Mouse (Mus musculus) cerebellum, adult (tissue): ENCODE results near the gene Plcxd2.

Experiments used
- ATAC-seq: cut with Nextera tagmentation; 2 replicates; pipeline ENCODE4 v1.9.2; 2017; ENCODE audit warnings: mild to moderate bottlenecking, moderate library complexity, mixed read lengths; ENCODE audit not compliant: insufficient number of reproducible peaks, low FRiP score, low TSS enrichment

Gene Plcxd2

DNA sequence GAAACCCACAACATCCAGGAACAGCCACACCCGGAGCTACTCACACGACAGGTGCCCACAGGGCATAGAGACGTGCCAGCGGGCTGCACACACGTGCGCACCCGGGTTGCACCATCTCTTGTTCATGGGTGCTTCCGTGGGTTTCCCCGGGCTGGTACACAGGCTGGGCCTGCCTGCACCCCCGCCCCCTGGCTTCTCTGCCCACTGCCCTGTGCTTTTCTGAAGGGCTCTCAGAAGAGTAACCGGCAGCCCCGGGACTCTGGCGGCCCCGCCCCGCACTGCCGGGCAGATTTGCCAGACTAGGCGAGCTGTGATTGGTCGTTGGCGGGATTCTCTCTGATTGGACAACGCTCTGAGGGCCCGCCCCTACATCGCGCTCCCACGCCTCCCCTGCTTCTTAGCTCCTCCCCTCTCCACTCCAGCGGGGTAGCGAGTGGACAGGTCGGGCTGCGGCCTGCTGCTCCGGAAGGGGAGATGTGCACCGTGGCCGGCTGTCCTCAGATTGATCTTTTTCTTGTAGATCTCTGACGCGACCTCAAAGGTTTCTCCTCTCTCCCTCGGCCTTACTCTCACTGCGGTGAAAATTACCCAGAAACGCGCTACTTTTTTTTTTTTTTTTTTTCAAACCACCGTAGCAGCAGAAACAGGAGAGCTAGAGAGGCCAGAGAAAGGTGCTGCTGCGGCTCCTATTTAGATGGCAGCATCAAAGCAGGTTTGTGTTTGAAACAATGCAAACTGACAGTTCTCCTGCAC lies at the start of gene Plcxd2:
Plcxd2 (minus strand) TSS at position 66 of the 753 bp plus-strand sequence.
- peak; percentile 97 for ATAC-seq

DNA sequence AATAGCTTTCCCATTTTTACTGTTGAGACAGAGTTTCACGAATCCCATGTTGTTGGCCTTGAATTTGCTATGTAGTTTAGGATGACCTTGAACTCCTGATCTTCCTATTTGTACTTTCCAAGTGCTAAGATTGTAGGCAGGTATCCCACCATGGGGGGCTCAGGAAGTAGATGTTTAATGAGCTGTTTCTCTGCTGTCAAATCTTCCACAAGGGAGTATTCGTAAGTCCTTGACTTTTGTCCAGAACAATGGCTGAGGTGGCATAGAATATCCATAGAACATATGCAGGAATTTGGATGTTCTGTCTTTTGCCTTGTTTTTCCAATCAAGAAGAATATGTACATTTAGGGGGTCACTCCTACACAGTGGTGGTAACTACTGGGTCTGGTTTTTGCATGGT lies 36.9 kb upstream of the Plcxd2 start:
- ATAC-seq: no peak

DNA sequence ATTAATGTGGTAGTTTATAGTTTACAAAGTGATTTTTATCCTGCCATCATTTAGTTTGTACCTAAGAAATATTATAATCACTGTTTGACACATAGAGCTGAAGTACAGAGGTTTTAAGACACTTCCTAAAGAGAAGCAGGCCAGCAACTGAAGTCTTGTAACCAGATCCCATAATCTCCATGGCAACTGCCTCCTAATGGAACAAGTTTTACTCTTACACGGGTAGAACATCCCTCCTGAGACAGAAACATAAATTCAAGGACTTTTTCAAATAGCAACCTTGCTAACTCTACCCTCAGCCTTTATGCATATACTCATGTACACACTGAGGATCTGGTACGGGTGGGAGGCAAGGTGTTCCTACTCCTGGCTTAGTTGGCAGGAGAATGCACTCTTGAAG lies 26.2 kb upstream of the Plcxd2 start:
- no peak for ATAC-seq

DNA sequence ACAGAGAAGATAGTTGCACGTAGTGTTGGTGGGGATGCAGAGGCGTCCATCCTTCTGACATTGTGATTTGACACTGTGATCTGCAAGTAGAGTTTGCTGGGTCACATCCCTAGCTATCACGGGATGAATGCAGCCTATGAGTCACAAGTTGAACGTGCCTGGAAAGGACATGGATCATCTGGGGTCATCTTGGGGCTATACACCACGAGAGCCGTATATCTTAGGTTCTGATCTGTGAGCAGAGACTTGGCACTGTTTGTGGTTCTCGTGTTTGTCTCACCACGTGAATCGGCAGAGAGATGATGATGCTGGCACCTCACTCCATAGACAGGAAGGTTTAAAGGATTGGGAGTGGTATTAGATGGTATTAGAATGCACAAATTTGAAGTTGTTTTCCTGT lies 23.9 kb upstream of the Plcxd2 start:
- ATAC-seq: no peak

DNA sequence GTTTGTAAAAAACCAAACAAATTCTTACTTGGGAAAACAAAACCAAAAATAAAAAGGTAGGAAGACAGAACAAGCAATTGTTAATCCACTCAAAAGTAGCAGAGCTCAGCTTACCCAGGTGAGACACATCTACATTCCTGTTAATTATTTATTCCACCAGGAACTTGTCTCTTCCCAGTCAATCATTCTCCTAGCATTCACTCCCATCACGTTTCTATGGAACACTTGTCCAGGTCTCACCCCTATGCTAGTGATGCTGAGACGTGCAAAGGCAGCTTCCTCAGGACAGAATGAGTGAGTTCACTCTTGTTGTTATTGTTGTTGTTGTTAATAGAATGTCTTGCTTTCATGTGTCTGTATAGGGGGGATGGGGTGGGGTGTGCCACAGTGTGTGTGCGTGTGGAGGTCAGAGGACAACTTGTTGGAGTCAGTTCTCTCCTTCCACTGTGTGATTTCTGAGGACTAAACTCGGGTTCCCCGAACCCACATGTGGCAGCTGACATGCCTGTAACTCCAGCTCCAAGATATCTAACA lies 13.0 kb upstream of the Plcxd2 start:
- ATAC-seq: no peak

DNA sequence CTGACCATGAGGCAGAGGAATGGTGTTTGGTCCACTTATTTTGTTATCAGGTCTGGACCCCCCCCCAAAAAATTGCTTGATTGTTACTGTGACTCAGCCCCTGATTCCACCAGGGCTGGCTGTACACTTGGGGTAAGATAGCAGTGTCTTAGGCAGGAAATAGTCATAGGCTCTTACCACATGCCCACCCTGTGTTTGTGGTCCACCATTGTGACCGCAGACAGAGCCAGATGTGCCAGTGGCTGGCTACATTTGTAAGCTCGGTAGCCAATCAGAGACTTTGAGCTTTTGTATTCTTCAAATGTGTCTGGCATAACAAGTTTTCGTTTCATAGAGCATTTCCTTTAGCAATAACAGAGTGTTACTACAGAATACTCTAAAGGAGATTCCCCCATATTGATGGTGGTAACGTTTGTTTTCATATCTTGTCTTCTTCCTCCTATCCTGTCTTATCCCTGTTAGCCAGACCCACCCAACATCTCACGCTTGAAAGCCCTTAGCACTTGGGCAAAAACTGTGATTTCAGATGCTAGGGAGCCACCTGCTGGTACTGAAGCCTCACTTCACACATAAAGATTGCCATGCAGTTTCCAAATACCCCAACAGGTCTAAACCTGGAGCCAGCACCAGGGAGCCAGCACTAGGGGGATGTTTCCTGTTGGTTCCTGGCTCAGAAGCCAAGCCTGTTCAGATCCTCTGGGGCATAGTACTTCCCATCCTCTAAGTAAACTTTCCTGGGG lies 12.3 kb upstream of the Plcxd2 start:
- peak; percentile 83 for ATAC-seq

DNA sequence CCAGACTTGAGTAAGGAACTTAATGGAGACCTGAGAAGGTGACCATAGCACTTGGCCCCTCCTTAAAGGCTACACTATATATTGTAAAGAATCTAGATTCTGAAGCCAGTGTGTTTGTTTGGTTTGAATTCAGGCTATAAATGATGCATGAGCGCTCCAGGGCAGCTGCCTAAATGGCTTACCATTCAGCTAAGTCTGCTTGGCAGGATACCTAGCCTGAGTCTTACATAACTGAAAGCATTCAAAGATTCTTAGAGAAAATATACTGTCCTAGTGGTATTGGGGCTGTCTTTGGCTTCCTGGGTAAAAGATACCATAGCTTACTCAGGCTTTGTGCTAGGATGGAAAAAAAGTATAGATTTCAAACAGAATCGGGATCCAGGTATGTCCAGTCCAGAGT lies 11.3 kb upstream of the Plcxd2 start:
- no peak for ATAC-seq

DNA sequence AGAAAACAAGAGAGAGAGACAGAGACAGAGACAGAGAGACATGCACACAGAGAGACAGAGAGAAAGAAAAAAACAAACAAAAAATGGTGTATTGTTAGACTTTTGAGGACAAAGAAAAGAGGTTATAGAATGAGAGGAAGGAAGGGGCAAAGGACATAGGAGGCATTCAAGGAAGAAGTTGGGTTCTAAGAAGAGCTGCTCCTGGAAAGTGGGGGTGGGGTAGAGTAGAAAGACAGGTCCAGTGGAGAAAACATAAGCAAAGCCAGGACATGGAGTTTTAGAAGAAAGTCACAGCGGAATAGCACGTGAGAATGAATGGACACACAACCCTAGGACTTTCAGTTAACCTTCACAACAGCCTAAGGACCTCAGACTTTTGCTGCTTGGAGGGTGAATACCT lies 10.4 kb upstream of the Plcxd2 start:
- ATAC-seq: no peak

DNA sequence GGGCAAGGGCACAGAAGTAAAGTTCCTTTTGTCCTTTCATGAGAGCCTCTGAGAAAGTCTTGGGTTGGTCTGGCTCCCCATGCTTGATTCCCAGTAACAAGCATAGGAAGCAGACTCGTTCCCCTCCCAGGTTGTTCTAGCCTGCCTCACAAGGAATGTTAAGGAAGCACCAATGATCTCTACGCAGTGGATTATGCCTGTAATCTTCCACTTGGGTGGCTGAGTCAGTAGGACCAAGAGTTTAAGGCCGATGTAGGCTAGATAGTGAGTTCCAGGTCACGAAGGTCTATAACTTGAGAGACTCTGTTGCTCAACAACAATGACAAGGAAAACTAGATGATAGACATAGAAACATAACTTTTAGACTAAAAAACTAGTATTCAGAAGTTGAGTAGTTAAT lies 9.8 kb upstream of the Plcxd2 start:
- ATAC-seq: no peak

DNA sequence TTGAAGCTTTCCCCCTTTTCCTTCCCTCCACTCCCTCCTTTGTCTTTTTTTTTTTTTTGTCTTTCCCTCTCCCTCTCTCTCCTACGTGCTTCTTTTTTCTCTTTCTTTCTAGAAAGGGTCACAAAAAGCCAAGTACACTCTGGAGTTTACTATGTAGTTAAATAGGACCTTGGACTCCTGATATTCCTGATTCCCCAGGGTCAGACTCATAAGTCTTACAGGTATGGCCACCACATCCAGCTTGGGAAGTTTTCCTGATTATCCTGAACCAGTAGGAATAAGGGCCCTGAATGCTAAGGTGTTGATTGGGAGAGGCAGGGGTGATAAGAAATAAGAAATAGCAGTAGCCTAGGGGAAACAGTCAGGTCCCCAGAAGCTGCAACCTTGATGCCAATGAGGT lies 9.3 kb upstream of the Plcxd2 start:
- ATAC-seq: no peak

DNA sequence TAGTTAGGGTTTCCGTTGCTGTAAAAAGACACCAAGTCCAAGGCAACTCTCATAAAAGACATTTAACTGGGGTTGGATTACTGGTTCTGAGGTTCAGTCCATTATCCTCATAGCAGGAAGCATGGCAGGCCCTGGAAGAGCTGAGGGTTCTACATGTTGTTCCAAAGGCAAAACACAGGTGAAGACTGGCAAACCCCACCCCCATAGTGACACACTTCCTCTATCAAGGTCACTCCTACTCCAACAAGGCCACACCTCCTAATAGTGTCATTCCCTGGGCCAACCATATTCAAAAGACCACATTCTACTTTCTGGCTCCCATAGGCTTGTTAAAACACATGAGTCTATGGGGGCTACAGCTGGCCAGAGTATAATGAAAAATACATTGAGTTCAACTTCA lies 1.7 kb upstream of the Plcxd2 start:
- no peak for ATAC-seq

DNA sequence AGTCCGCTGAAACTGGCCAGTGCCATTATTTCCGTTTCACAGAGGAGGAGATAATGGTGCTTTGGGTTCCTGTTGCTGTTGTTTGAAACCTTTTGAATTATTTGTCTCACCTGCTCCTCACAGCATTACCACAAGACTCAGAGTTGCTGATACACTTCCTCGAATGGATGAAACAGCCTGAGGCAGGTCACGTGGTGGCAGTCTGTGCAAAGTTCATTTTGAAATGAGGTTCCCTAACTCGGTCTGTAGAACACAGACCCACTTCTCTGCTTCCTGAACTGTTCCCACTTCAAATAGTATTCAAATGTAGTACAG lies 845 bp upstream of the Plcxd2 start:
- peak; percentile 7; the same call in 1 of the 2 replicates for ATAC-seq

DNA sequence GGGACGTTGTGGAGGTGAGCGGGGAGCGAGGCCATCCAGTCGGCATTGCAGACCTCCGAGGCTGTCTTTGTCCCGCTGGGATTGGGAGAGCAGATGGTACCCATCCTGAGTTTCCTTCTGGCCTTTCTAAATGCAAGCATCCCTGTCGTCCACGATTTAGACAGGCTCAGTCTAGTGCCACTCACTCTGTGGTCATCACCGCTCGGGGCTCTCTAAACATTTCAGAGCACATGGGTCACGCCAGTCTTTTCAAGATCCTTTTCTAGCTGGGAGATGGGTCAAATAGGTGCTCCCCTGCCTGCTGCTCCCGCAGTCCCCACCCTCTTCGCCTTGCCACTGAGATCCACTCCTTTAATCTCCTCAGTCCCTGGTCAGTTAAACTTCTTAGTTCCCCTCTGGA lies 301 bp downstream of the Plcxd2 start:
- ATAC-seq: peak; percentile 65

DNA sequence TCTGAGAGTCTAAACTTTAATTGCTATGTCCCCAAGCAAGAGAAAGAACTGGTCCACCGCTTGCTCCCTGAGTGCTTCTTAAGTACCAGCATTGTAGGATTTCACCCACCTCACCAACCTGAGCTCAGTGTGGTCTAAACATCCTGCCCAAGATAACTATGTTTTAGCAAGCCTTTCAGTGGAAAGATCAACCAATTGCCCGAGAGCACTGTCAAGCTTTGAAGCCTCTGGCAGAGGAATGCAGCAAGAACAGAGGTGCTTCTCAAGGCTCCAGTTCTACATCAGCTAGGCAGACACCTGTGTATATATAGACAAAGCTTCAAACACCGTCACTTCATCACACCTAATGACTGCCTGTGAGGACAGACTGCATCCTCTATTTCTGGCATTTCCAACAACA lies 1.3 kb downstream of the Plcxd2 start:
- no peak for ATAC-seq

DNA sequence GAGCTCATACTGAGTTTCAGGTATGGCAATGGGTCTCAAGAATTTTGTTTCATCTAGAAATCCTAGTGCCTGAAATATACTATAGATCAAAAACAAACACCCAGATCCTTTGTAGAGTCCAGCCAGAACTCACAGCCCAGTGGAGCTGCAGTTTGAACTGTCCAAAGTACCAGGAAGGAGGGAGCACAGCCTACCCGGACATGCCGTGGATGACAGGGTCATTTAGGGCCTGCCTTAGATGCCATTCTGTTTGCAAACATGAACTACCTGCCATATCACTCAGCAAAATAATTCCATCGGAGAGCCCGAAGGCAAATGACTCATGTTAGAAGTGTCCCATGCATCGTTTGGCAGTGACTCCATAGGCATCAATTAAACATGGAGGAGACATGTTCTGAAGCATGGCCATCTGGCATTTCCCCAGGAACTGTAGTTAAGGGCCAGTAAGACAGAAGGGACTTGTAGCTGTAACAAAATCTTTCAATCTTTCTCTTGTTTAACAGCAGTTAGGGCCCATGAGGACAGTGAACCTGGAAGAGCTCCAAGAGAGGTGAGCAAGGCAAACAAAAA lies 1.9 kb downstream of the Plcxd2 start:
- no peak for ATAC-seq

DNA sequence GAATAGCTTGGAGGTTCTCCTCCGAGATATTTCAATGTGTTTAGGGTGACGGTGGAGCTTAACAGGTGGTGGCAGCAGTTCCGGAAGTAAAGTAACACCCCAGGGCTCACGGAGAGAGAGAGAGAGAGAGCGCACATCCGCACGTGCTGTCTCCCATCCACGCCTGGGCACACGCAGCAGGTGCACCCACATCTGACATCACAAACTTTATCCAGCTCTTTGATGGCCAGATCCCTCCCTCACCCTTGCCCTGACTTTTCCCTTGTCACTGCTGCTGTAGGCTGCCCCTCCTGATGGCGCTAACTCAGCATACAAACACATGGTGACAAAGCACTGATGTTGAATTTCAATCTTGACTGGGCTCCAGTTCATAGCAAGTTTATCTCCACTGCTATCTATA lies 3.8 kb downstream of the Plcxd2 start:
- ATAC-seq: no peak

DNA sequence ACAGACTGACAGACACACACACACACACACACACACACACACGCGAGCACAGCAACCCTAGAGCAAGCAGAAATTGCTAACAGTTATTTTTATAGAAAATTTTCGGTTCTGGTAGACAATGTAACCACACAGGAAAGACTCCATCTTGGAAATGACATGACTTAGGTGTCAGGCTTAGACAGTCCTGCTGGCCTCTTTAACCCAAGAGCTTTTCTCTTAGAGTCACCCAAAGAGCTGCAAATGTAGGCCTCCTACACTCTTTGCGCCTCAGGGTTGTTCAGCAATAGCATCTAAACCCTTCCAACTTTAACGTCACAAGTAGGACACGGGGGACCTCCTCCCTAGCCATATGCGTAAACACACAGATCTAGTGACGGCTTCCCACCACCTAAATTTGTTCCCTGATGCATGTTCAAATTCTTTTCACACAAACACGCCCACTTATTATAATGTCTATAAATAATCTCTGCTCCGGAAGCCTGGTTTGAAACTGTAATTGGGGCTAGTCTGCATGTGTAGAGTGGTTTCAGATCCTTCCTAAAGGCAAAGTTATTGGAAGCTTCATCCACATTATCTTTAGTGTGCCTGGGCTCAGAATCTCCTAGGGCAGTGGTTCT lies 8.4 kb downstream of the Plcxd2 start:
- ATAC-seq: no peak

DNA sequence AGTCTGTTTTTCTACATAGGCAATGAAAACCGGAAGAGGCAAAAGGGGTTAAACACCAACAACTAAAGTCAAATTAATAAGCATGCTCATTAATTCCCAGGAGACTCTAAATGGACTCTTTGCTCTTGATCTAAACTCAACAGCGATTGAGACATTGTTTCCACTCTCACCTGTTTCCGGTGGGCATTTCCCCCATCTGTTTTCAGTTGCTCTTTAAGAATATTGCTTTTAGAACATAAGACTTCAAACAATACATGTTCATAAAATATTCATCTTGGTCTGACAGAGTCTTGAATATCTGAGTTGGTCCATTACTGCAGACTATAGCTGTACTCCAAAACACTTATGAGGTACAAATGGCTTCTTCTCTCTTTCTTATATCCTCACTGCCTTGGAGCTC lies 9.0 kb downstream of the Plcxd2 start:
- no peak for ATAC-seq

DNA sequence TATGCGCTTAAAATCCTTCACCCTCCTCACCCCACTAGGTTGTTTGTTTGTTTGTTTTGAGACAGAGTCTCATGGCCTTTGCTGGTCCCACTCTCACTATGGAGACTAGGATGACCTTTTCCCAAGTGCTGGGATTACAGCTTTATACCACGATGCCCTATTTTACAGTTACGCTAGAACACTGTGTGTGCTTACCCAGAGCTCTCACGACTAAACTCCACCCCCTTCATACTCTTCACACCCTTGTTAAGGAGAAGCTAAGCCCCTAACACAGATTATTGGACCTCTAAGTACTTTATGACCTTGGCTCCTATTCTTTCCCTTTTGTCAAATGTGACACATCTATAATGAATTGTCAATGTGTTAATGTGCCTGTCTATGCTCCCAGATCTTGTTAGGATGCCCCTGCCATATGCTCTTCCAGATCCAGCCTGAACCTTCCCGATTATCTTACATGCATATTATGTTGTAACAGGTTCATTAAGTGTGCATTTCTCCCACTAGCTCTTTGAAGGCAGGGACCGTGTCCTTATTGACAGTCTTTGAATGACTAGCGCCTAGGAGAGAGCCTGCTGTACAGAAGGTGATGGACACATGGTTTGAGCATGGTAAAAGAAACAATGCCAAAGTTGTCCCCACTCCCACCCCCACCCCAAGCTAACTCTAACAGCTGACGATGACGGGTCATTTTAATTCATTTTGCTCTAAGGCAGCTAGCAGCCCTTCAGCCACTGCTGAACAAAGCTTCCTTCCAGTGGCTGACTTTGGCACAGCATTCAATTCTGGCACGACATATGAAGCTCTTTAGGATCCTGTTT lies 10.4 kb downstream of the Plcxd2 start:
- ATAC-seq: no peak

DNA sequence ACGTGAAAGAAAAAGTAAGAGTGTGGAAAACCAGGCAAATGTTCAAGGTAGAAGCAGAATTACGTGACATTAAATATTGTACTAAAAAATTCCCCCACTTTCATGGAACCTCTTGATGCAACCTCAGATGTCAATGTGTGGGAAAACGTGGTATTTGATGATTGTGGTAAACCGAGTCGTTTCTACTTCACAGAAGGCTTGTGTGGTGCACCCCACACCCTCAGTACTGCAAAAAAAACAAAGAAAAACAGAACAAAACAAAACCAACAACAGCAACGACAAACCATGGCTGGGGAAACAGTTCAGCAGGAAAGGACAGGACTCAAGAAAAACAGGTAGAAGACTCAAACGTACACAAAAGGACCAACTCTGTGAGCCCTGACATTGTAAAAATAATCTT lies 11.8 kb downstream of the Plcxd2 start:
- no peak for ATAC-seq
